Mouse (Mus musculus) G1E-ER4 (cell line): ENCODE results near the gene Wdtc1. TPM values are rescaled to one million over a fixed set of nuclear protein-coding genes. Genes with fewer than 3 reads are reported as not detected.

Source experiments
- GATA1 ChIP-seq: IDR thresholded peaks from one replicate; pipeline ENCODE4 v1.8.0; 2012; ENCODE audit warnings: low read length, inconsistent platforms
- polyA plus RNA-seq: library from polyadenylated mRNA; stranded (reverse); fragments of >175 nt; gene quantifications from 2 replicates; pipeline ENCODE4 v1.2.3, GENCODE M21; 2012

Gene Wdtc1
- polyA plus RNA-seq, 1 experiment = 63.0 TPM

GRCm38 (mm10) chr4:133386061-133386797 is 32.9 kb upstream of the Wdtc1 start:
- TF ChIP-seq GATA1 = no peak

- no peak for TF ChIP-seq GATA1
Observed at GRCm38 (mm10) chr4:133381141-133381540, 27.9 kb upstream of the Wdtc1 start.

- TF ChIP-seq GATA1 = no peak
Observed at GRCm38 (mm10) chr4:133380532-133380931, 27.3 kb upstream of the Wdtc1 start.

DNA sequence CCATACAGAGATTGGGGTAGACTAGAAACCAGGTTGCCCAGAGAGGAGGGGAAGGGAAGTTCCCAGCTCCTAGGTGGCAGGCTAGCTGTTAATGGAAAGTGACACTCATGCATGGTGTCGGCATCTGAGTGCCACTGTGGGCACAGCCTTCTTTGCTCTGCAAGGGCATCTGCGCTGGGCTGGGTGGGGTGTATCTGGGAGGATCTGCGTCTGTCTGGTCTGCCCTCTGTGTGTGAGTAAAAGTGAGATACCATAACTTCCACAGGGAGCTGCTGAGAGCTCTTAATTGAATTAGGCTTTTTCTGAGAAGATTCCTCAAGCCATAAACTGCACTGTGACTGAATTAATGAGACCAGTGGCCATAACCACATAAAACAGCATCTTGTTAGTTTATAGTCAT is 26.6 kb upstream of the Wdtc1 start:
- no peak for TF ChIP-seq GATA1

DNA sequence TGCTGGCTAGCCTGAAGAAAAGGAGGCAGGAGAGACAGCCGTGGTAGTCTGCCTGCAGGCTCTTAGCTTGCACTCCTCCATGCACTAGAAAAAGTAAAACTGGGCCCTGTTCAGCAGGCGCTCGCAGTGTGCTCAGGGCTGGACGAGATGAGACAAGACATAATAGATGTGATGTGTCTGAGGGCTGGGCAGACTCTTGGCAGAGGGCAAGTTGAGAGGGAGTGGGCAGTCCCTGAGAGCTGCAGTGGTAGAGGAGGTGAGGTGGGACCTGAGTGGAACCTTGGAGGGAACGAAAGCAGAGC is 25.7 kb upstream of the Wdtc1 start:
- TF ChIP-seq GATA1 = no peak

- no peak for TF ChIP-seq GATA1
Observed at GRCm38 (mm10) chr4:133378236-133379045, 25.2 kb upstream of the Wdtc1 start.

GRCm38 (mm10) chr4:133375812-133376577 is 22.7 kb upstream of the Wdtc1 start:
- TF ChIP-seq GATA1 = peak; percentile 32

GRCm38 (mm10) chr4:133374011-133374410 is 20.7 kb upstream of the Wdtc1 start:
- TF ChIP-seq GATA1 = no peak

GRCm38 (mm10) chr4:133372278-133372665 is 19.0 kb upstream of the Wdtc1 start:
- no peak for TF ChIP-seq GATA1

DNA sequence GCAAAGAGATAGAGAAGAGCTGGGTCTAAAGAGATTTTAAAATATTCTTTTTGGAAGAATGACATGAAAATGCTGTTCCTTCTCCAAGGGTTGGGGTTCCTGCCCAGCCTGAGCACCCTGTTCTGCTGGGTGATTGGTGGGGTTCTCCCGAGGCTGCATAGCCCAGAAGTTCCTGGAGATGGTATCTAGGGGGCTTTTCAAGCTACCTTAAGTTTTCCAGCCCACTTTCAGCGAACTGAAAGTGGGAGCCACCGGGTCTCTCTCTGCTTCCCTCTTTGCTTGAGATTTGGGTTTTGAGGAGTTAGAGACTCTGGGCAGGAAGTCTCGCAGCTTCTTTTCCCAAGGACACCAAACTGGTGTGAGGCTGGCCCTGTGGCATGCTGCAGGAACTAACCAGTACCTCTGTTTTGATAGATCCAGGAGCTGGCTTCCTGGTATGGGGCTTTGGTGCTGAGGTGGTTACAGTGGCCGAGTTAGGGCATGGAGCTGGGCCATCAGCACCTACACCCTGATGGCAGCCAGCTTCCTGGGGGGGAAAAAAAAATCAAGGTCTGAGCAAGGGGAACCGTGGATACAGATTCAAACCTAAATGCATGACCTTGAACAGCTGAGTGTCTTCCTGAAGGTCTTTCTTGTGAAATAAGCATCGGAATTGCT is 18.5 kb upstream of the Wdtc1 start:
- TF ChIP-seq GATA1 = no peak

GRCm38 (mm10) chr4:133370298-133371274 is 17.3 kb upstream of the Wdtc1 start:
- no peak for TF ChIP-seq GATA1

DNA sequence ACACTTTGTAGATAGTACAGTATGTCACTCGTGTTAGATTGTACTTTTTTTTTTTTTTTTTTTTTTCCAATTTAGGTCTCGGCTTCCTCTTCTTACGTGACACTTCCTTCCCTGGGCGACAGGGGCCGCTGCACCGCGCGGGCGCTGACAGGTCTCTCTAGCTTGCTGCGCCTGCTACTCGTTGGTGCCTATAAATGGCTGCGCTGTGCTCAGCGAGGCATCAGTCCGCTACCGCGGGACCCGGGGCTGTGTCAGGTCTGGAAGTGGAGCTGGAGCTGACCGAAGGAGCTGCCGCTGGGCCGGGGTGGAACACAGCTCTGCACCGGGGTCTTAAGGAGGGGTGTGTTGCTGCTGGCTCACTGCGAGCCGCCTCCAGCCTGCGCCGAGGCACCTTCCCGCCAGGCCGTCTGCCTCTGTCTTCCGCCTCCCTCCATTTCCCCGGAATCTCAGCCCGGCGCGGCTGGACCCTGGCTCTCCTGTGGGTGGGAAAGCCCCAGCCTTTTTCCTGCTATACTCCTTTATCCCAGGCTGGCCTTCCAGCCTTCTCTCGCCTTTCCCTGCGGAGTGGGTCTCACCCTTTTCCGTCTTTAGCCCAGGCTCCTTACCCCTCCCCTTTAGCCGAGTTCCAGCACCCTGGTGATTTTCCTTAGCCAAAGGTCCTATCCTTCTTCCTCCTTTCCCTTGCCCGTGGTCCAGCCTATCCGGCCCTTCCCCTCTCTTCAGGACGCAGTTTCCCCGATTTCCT is 16.4 kb upstream of the Wdtc1 start, which contains the start of gene Slc9a1:
TSS of gene Slc9a1 (plus strand) at position 154 of the 745 bp plus-strand sequence.
- TF ChIP-seq GATA1 = no peak

DNA sequence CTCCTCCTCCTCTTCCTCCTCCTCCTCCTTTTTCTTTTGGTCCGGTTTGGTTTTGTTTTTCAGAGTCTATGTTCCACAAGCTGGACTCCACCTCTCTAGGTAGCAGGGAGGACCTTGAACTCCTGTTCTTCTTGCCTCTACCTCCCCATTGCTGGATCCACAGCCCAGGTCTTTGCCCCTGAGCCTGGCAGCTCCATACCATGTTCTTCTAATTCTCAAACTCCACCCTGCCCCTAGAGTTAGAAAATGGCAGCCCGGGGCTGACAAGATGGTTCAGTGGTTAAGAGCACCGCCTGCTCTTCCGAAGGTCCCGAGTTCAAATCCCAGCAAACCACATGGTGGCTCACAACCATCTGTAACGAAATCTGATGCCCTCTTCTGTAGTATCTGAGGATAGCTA is 1.4 kb upstream of the Wdtc1 start:
- no peak for TF ChIP-seq GATA1

DNA sequence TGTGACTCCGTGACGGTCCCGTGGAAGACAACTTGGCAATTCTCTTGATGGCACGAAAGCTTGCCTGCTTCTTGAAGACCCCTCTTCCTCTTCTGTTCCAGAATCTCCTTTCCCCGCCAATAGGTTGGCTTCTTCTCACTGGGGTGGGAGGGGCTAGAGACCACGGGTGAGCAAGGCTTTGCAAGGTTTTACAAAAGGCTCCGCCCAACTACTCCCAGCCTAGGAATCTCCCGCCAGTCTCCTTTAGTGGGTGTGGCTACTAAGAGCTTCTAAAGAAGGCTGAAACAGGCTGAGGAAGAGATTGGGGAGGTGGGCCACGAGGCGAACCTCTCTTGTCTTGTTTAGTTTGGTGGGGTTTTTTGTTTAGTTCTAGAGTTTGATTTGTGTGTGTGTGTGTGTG is 484 bp downstream of the Wdtc1 start:
- no peak for TF ChIP-seq GATA1
